Mouse (Mus musculus) erythroblast, adult 5-6 weeks (primary cell): Measurements from ENCODE around the gene Rsbn1l. TPM values are rescaled to one million over a fixed set of nuclear protein-coding genes. Genes with fewer than 3 reads are reported as not detected.
"Not testable (repeated sequence)": the region's sequence is repeated elsewhere in the genome, so short reads cannot be mapped to it uniquely, and the experiment has no call there.

Experiments used
- ATAC-seq: replicated peaks from 2 replicates; pipeline ENCODE4 v1.8.0; 2016; ENCODE audit warnings: moderate number of reproducible peaks, mild to moderate bottlenecking, moderate TSS enrichment, inconsistent platforms; ENCODE audit not compliant: poor library complexity, low FRiP score, severe bottlenecking
- total RNA-seq, 2 experiments: library from RNA; stranded (forward) in 1 of 2; stranded (reverse) in 1 of 2; fragments of 150-400 nt in 1 of 2; fragments of 200-764, 138-1000 nt in 1 of 2; gene quantifications; 2 replicates each; pipeline versions ENCODE4 v1.2.3 to v1.2.4; 2015 to 2017; ENCODE audit warnings: low replicate concordance in 2 of 2

Rsbn1l gene
- total RNA-seq, 2 experiments from 2014 or later = 22.5 to 43.9 TPM

DNA sequence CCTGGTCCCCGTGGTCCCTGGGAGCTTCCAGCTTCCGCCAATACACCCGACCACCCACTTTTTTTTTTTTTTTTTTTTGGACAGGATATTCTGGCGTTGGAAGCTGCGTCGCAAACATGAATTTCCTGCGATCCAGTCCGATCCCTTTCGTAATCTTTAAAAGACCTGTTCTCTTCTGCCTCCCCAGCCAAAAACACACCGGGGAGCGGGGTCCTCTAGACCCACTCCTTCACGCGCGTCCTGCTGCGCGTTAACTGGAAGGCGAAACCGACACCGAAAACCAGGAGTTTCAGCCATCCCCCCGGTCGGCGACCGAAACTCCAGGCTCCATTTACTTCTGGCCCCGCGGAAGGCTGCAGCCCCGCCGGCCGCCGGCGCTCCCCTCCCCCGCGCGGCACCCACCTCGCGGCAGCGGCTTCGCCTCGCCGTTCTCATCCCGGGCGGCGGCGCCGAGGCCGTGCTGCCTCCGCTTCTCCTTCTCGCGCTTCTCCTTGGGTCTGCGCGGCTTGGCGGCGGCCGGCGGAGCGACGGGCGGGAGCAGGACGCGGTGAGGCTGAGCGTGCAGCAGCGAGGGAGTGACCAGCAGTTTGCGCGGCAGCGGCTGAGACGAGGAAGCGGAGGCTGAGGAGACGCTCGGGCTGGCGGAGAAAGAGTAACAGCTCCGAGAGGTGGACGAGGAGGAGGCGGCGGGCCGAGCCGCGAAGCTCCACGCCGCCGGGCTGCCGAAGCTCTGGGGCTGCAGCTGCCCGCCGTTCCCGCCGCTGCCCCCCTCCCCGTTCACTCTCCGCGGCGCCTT, 5.1 kb downstream of the Rsbn1l start:
- ATAC-seq = peak; percentile 51

DNA sequence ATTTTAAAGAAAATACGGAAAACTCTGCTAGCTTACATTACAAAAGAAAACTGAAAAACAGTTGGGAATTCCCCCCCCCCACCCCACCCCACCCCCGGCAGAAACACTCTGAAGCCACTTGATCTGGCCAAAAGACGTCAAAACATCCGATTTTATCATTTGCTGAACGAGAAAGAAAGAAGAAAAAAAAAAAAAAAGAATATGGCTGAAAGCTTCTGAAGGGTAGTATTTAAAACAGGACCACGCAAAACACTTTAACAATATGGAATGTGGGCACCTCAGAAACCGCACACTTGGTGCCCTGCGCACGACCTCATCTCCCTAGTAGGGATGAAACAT, 5.7 kb downstream of the Rsbn1l start:
- ATAC-seq = no peak

DNA sequence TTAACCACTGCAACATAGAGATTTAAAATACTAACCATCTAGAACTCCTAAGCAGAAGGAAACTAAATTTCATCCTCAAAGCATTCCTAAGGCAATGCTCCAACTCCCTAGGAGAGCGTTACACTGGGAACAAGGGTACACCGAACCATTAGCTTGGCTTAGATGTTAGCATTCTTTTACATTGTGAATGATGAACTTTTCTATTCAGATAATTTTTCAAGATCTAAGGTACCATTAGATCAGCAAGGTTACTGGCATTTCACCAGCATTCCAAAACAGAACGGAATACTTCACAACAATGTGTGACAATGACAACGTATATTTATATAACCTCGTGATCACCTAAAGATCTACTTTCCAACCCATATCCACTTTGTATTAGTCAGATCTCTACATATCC, 6.1 kb downstream of the Rsbn1l start:
- ATAC-seq = no peak

DNA sequence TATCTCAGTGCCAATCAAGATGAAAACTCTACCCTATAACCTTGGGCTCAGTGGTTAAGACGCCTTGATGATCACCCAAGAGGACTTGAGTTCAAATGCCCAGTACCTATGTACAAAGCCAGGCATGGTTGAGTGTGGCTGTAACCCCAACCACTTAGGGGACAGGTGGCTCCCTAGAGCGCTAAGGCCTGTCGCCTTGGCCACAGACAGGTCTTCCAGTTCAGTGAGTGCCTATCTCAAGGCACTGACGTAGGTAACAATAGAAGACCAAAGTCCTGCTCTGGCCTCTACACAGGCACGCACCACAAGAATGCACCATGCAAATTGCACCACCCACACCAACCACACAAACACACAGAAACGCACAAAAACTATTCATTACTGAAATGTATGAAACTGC, 9.3 kb downstream of the Rsbn1l start:
- no peak for ATAC-seq

DNA sequence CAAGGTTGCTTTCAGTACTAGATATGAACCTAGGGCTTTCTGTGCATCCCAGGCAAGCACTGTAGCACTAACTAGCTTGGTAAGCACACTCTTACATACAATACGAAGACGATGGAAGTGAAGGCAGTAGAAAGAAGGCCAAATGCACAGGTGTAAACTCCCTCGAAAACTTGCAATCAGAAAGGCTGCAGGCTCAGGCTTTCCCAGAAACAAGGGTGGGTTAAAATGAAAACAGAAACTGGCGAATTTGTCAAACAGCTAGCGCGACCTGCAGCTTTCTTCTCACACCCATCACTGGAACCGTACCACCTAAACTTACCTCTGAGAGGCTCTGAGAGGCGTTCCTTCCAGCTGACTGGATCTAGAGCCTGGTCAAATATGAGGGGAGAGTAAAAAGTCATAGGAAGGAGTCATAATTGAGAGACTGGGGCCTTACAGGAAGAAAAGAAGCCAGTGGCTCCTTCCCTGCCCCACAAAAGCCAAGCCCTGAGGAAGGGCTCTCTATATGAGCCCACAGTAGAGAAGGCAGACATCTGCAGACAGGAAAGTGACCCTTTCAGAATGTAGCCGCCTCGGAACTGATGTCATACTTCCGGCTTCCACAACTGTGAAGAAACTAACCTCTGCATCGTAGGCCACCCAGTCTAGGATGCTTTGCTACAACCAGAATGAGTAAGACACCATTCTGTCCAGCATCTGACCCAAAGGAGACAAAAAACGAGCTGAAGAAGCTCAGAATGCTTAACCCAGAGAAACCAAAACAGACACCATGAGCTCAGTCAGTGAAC, 11.0 kb downstream of the Rsbn1l start:
- ATAC-seq = 0 out of 2 replicates have a peak, but pooled peaks have one; percentile 53

DNA sequence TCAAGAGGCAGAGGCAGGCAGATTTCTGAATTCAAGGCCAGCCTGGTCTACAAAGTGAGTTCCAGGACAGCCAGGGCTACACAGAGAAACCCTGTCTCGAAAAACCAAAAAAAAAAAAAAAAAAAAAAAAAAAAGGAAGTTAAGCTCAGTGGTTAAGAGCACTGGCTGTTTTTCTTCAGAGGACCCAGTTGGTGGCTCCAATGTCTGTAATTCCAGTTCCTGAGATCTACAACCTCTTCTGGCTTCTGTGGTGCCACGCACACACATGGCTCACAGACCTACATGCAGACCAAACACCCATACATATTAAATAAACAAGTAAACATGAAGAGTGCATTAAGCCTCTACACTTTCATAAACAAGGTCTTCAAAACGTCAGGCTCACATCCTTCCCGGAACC, 12.4 kb downstream of the Rsbn1l start:
- ATAC-seq = not testable (repeated sequence)

DNA sequence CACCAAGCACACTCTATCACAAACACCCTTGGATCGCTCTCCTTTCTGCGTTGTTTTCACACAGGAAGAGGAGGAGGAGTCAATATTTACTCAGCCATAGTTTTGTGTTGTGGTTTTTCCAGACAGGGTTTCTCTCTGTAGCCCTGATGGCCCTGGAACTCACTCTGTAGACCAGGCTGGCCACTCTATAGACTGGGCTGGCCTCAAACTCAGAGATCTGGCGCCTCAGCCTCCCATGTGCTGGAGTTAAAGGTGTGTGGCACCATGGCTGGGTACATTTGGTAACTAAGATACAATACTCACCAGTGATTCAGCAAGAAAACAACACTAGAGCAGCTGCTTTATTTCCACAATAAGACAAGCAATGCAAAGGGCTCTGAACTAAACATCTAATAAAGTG, 13.7 kb downstream of the Rsbn1l start:
- peak; percentile 37; the same call in 1 of the 2 replicates for ATAC-seq

DNA sequence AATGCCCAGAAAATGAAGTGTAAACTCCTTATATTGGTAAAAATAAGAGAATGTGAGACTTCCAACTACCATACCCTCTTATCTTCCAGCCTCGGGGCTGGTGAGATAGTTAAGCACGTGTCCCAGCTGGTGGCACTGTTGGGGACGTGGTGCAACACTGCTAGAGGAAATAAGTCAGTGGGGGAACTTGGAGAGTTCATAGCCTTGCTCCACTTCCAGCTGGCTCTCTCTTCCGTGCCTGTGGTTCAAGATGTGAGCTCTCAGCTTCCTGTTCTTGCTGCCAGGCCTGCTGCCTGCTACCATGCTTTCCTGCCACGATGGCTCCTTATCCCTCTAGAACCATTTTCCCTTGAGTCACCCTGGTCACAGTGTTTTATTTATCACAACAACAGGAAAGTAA, 15.0 kb downstream of the Rsbn1l start:
- ATAC-seq = peak; percentile 63

DNA sequence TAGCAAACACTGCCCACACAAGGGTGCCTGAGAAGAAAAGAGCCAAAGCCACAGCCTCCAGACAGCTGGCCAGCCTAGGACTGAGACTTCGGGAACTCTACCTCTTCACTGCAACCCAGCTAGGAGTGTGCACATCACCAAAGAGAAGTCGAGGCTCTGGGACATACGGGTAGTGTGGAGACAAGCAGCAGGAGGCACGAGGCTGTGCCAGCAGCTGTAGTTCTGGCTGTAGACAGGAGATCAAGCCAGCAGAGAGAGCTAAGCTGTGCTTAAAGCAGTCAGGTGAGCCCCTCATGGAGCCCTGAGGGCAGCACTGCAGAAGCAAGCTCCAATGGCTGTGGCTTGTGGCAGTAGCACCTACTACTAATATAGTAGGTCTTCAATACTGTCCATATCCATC, 15.5 kb downstream of the Rsbn1l start:
- no peak for ATAC-seq

DNA sequence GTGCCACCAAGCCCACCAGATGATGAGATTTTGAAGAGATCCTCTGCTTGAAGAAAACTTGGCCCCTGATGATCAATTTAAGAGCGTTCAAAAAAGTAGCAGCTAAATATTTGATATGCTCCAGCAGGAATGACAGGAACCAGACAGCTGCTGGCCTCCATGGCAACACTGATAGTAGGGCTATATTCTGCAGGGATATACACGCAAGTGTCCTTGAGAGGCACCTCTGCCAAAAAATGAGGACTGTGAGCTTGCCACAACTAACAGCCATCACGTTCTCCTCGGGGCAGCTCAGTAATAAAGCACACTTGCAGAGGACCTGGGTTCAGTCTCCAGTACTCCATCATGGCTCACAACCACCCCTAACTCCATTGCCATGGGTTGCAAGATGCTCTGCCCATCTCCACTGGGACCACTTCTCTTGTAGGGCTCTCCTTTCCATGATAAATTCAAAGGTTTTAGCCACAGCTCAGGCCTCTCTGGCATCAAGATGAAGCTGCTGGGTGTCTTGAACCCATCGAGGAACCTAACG, 16.1 kb downstream of the Rsbn1l start:
- ATAC-seq = no peak

DNA sequence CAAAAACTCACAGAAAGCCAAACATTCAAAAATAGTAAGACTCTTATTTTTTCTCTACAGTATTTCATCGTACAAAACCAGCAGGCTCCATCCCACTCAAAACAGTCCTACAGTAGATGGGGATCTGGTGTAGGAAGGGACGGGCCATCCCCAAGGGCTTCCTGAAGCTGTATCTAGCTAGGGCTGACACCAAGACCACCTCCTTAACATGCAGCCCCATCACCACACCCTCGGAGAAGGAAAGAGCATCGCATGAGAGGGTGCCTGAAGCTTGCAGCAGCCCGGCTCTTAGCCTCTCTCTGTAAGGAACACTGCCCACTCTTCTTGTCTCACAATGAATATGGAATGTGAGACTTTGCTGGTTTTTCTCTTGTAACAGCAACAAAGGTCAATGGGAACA, 17.7 kb downstream of the Rsbn1l start:
- no peak for ATAC-seq

DNA sequence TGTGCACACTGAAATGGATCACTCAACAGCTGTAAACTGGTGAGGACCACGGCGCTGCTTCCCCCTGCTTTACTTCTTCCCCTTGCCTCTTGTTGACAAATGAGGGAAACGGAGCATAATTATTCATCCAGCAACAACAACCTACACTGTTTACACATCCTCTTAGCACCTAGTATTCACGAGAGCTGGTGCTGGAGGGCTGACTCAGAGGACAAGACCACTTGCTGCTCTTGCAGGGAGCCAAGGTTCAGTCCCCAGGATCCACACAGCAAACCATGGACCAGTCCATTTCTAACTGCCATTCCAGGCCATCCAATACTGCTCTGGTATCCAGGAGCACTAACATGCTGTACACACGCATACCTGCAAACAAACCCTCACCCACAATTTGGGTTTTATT, 20.3 kb downstream of the Rsbn1l start:
- ATAC-seq = no peak

DNA sequence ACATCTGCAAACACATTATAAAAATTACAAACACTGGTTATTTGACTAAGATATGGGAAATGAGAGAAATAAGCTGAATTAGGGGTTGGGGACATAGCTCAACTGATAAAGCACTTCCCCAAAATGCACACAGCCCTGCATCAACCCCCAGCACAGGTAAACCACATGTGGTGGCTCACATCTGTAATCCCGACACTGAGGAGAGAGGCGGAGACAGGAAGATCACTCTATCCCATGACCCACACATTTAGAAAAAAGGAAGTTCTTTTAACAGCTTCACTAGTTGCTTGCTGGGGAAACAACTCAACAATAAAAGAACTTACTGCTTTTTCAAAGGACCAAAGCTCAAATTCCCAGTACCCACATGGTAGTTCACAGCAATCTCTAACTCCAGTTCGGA, 23.6 kb downstream of the Rsbn1l start:
- ATAC-seq = no peak

DNA sequence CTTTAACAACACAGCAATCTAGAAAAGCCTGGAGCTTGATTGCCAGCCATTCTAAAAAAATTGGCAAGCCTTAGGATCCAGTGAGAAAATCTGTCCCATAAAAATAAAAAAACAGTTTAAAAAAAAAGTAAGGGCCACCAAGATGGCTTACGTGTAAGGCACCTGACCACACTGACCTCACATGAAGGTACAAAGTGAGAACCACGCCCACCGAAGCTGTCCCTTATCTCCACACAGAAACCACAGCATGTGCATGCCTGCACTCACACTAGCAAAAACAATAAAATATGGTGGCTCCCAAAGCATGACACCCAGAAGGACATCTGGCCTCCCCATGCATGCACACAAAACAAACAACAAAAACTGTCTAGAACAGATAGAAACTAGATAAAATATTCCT, 24.9 kb downstream of the Rsbn1l start:
- ATAC-seq = peak; percentile 72

DNA sequence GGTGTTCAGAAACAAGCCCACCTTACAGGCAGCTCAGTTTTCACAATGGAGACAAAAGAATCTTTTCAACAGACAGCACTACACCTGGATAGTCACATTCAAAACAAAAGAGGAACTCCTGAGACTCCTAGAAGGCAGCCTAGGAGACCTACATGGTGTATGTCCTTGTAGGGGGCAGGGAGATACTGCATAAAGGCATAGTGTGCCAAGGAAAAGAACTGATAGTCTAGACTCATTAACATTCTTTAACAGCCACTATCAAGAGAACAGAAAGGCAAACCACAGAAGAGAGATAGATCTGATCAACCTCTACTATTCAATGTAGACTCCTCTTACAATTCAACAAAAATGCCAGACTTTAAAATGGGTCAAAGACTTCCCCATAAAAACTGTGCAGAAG, 25.8 kb downstream of the Rsbn1l start:
- ATAC-seq = no peak

DNA sequence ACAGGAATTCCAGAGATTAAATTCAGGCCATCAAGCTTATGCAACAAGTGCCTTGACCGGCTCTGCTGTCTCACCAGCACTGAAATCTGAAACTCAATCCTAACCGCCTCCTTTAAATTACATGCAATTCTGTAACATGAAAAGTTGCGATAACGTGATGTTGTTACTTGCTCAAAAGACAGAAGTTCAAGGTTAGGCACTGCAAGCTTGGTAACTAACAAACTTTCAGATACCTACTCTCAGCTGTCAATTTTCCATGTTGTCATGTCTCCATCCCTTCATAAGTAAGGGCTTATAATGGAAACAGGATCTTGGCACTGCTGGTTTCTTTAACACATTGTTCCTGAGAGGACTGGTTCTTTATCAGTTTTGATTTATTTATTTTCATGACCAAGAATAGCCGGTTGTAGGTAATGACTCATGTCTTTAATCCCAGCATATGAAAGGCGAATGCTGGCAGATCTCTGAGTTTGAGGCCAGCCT, 26.5 kb downstream of the Rsbn1l start:
- ATAC-seq = no peak

DNA sequence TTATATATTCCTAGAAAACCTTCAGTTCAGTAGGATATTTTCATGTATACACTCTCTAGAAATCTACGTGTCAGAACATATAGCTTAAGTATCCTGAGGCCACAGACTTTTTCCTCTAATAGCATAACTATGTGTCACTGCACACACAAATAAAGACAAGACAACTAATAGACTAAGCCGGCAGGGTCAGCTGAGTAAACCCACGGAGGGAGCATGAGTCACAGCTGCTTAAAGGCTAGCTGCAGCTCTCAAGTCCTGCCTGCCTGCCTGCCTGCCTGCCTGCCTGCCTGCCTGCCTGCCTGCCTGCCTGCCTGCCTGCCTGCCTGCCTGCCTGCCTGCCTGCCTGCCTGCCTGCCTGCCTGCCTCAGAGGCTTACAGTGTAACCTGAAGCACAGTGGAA, 30.7 kb downstream of the Rsbn1l start:
- no peak for ATAC-seq

DNA sequence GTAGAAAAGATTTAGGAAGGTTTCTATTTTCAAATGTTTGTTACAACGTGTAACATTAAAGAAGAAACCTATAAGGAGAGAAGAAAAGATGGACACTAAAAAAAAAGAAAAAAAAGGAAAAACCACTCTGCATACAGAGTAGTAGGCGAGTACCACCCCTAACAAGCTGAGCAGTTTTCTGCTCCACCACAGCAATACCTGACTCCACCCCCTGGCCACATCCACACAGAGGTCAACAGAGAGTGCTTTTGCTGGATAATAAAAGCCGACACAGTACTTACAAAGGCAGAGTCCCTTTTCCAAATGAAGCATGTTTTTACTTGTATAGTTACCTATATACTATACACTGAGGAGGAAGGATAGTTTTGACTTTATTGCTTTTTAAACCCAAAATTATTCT, 31.6 kb downstream of the Rsbn1l start:
- ATAC-seq = no peak

DNA sequence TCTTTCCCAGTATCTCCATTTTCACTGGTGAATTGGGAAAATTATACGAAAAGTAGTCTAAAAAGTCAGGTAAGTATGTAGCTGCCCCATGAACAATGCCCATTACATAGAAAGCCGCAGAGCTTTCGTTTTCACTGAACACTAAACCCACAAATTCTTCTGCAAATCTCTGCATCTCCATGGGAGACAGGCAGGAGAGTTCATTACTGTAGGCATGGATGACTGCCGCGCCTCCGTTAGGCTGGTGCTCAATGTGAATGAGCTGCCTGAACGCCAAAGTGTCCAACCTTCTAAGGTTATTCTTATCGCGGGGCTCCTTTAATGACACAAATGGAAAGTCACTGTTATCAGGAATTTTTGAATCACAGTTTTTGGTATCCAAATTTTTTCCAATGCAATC, 36.6 kb downstream of the Rsbn1l start:
- ATAC-seq = no peak

DNA sequence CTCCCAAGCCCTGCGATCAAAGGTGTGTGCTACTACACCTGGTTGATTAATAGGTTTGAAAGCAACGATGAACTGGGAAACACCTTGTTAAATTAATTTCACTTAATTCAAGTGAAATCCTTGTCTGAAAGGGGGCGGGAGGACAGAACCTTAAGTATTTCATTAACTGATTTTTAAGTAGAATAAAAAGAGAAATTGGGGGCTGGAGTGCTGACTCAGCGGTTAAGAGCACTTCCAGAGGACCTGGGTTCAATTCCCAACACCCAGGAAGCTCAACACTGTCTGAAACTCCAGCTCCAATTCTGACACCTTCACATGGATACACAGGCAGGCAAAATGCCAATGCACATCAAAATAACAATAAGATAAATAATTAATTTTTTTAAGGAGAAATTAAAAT, 37.2 kb downstream of the Rsbn1l start:
- ATAC-seq = no peak
